ENCODE assay signal across 15 mouse cellular contexts in the genomic region with DNA sequence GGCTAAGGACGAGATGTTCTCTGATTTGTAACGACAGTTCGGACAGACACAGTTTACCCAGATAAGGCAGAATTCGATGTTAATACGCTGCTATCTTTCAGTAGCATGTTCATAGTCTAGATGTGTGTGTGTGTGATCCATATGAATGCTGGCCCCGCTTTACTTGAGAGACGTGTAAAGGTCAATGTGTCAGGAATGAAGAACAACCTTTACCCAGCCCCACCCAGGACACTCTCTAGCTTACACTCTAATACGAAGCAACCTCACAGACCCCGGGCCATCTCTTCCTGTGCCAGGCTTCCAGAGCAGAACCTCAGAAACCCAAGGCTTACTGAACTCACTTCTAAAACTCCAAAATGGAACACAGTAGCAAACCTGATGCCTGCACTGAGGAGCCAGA. TPM values are rescaled to one million over a fixed set of nuclear protein-coding genes. Genes with fewer than 3 reads are reported as not detected.
"Had no signal": no experiment of that assay in that cellular context is flagged by ENCODE, and none has a peak within 500 bp of the region (broad histone marks: within the 10 kb centered on the region; RNA-seq: fewer than 3 reads in every experiment).

No protein-coding gene starts in this region.

- H3K27ac ChIP-seq: kidney, postnatal 0 days; limb, embryonic 13.5 days; midbrain, embryonic 12.5 days had no signal

- H3K9ac ChIP-seq: limb, embryonic 13.5 days; midbrain, embryonic 12.5 days had no signal

- H3K4me3 ChIP-seq: limb, embryonic 13.5 days; megakaryocyte, embryonic 14.5 days; midbrain, embryonic 12.5 days had no signal

- H3K36me3 ChIP-seq: limb, embryonic 13.5 days; midbrain, embryonic 12.5 days had no signal

- H3K9me3 ChIP-seq: limb, embryonic 13.5 days; megakaryocyte, embryonic 14.5 days; midbrain, embryonic 12.5 days had no signal

- DNase-seq: kidney, adult 11 months; kidney, adult 9 months; kidney, postnatal 36 days; left cerebral cortex, postnatal 4 days; lung, adult 18-20 months; lung, postnatal 4 days; right cerebral cortex, postnatal 14 days; thymus, postnatal 36 days had no signal

- H3K4me2 ChIP-seq: limb, embryonic 13.5 days; midbrain, embryonic 12.5 days had no signal

- H3K27me3 ChIP-seq: limb, embryonic 13.5 days had no signal

RNA-seq across cellular contexts. Expression of gene Sult6b2, which starts 5.5 kb away (rescaled TPM):
- total RNA-seq: left cerebral cortex, adult 18-20 months; midbrain, postnatal 0 days had no signal
- polyA plus RNA-seq: kidney, postnatal 0 days; limb, embryonic 13.5 days; lung, embryonic 16.5 days; midbrain, embryonic 12.5 days had no signal
